Mouse (Mus musculus) testis, adult 2 months (tissue): ENCODE data around the gene Ccdc12. TPM values are rescaled to one million over a fixed set of nuclear protein-coding genes. Genes with fewer than 3 reads are reported as not detected.

Experiments
- H3K27ac ChIP-seq: fragments of 200-500 bp; 2 replicates; pipeline ENCODE4 v1.5.1; 2012; ENCODE audit warnings: low read depth, low read length; ENCODE audit not compliant: control insufficient read depth, insufficient read depth
- H3K27me3 ChIP-seq: fragments of 200-500 bp; 2 replicates; pipeline ENCODE4 v1.6.1; 2012; ENCODE audit warnings: mild to moderate bottlenecking, low read length, moderate library complexity; ENCODE audit not compliant: control insufficient read depth, insufficient read depth
- H3K36me3 ChIP-seq: fragments of 200-500 bp; 2 replicates; pipeline ENCODE4 v1.6.1; 2012; ENCODE audit warnings: mild to moderate bottlenecking, low read length; ENCODE audit not compliant: control insufficient read depth, insufficient read depth
- H3K4me1 ChIP-seq: fragments of 200-500 bp; 2 replicates; pipeline ENCODE4 v1.6.1; 2012; ENCODE audit warnings: low read length; ENCODE audit not compliant: control insufficient read depth, insufficient read depth
- H3K4me3 ChIP-seq: fragments of 200-500 bp; 2 replicates; pipeline ENCODE4 v1.5.1; 2012; ENCODE audit warnings: low read depth, mild to moderate bottlenecking, low read length, moderate library complexity, mixed read lengths; ENCODE audit not compliant: control insufficient read depth
- CTCF ChIP-seq: fragments of 200-500 bp; IDR thresholded peaks from 2 replicates; pipeline ENCODE4 v1.5.1; 2012; ENCODE audit warnings: low read depth, mild to moderate bottlenecking, inconsistent platforms, low read length, moderate library complexity; ENCODE audit not compliant: control insufficient read depth, insufficient read depth, insufficient replicate concordance
- POLR2A ChIP-seq: fragments of 200-500 bp; IDR thresholded peaks from 2 replicates; pipeline ENCODE4 v1.6.1; 2012; ENCODE audit warnings: low read depth, mild to moderate bottlenecking, inconsistent platforms, low read length, moderate library complexity; ENCODE audit not compliant: control insufficient read depth
- polyA plus RNA-seq: library from polyadenylated mRNA; depleted of rRNA; stranded (reverse); fragments of >200 nt; gene quantifications from 2 replicates; pipeline ENCODE4 v1.2.3, GENCODE M21; 2012

The Ccdc12 gene
- polyA plus RNA-seq, 1 experiment = 78.9 TPM

DNA sequence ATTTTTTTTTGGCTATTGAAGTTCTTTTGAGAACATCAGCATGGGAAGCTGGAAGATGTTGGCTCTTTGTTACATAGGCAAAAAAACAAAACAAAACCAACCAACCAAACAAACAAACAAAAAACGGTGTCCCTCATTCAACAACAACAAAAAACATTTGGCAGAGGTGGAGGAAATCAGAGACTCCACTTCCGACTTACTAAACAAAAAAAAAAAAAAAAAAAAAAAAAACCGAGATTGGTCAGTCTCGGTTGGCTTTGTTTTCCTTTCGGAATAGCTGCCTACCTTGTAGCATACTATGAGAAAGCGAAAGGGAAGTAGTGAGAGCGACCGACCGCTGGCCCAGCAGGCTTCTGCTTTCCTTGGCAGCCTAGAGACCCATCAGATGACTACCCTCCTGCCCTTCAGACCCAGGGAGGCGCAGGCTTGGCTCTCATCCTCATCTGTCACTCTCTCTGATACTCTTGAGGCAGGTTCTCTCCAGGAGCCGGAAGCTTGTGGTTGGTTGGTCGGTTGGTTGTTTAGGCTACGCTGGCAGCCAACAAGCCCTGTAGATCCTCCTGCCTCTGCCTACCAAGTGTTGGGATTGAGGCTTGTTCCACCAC lies 1.3 kb downstream of the Ccdc12 start:
- no peaks in the 10 kb centered on the region for H3K36me3 ChIP-seq
- 0 out of 2 replicates have a peak overlapping the region, but pooled peaks have one; percentile 47 for H3K27ac ChIP-seq
- no peak for TF ChIP-seq CTCF
- 0 out of 2 replicates have a peak, but pooled peaks have one; percentile 11 for TF ChIP-seq POLR2A
- peaks cover 30% of the 10 kb centered on the region for H3K4me1 ChIP-seq
- peak overlapping the region; percentile 91 for H3K4me3 ChIP-seq
- no peaks in the 10 kb centered on the region for H3K27me3 ChIP-seq

- TF ChIP-seq CTCF (no peak), POLR2A (no peak)
Measured at GRCm38 (mm10) chr9:110659521-110659920, 3.2 kb downstream of the Ccdc12 start.

DNA sequence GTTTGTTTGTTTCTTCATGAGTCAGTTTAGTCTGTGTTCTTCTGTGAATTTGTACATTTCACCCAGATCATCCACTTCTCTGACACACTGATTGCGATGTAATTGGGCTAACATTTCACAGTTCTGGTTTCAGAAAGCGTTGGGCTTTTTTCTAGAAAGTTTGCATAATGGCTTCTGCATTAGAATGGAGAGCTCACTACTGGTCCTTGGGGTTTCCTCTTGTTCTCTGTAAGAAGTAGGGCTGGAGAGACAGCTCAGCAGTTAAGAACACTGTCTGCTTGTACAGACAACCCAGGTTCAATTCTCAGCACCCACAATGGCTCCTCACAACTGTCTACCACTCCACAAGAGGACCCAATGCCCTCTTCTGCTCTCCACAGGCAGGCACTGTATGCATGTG lies 3.9 kb downstream of the Ccdc12 start:
- Histone ChIP-seq H3K4me1 (peaks cover 11% of the 10 kb centered on the region), H3K27me3 (no peaks in the 10 kb centered on the region), H3K27ac (no peak overlapping the region), H3K36me3 (no peaks in the 10 kb centered on the region), H3K4me3 (no peak overlapping the region)
- TF ChIP-seq CTCF = no peak

More at GRCm38 (mm10) chr9:110659521-110659920, 3.2 kb downstream of the Ccdc12 start:
- H3K27ac ChIP-seq = no peak overlapping the region
- no peak overlapping the region for H3K4me3 ChIP-seq
- H3K27me3 ChIP-seq = no peaks in the 10 kb centered on the region
- no peaks in the 10 kb centered on the region for H3K36me3 ChIP-seq
- peaks cover 16% of the 10 kb centered on the region for H3K4me1 ChIP-seq

- H3K27ac ChIP-seq = no peak overlapping the region
- H3K4me3 ChIP-seq = no peak overlapping the region
- H3K36me3 ChIP-seq = no peaks in the 10 kb centered on the region
- peaks cover 5% of the 10 kb centered on the region for H3K4me1 ChIP-seq
- H3K27me3 ChIP-seq = no peaks in the 10 kb centered on the region
- TF ChIP-seq POLR2A (no peak), CTCF (no peak)
Measured at GRCm38 (mm10) chr9:110660856-110661612, 4.7 kb downstream of the Ccdc12 start.

DNA sequence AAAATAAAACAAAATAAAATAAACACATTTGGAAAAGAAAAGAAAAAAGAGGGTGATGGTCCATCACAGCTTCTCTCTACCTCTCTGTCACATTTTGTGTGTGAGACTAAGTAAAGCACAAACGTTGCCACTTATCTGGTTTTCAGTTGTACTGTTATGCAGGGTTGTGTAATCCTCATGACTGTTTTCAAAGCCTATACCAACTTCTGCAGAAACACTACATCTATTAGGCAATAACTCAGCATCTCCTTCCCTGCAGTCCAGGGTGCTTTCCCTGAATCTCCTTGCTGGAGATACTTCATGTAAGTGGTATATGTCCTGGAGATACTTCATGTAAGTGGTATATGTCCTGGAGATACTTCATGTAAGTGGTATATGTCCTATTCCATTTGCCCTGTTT lies 6.5 kb downstream of the Ccdc12 start:
- no peak for TF ChIP-seq CTCF
- no peak for TF ChIP-seq POLR2A
- H3K4me3 ChIP-seq = no peak overlapping the region
- H3K27ac ChIP-seq = no peak overlapping the region
- peaks cover 8% of the 10 kb centered on the region for H3K4me1 ChIP-seq
- H3K27me3 ChIP-seq = no peaks in the 10 kb centered on the region
- H3K36me3 ChIP-seq = no peaks in the 10 kb centered on the region

DNA sequence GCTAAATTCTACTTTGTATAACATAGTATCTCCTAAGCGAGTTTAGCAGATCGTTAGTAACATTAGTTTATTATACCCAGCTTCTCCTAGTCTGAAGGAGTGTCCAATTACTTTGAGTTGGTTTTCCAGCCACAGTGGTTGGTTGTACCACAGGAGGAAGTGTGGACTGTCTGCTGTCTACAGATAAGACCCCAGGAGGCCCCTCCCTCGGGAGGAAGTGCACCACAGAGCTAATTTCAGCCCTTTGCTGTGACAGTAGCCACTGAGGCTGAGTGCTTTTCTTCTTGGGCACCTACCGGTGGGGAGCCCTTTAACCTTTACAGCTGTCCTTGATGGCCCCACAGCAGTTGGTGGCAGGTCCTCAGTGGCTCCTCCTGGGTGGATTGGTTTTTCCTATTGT lies 9.6 kb downstream of the Ccdc12 start:
- Histone ChIP-seq H3K4me1 (peaks cover 5% of the 10 kb centered on the region; the same call in 1 of the 2 replicates), H3K27ac (no peak overlapping the region), H3K27me3 (no peaks in the 10 kb centered on the region), H3K4me3 (no peak overlapping the region), H3K36me3 (no peaks in the 10 kb centered on the region)
- no peak for TF ChIP-seq CTCF
- no peak for TF ChIP-seq POLR2A

GRCm38 (mm10) chr9:110666374-110666773 lies 10.1 kb downstream of the Ccdc12 start:
- H3K4me1 ChIP-seq = peaks cover 5% of the 10 kb centered on the region; the same call in 1 of the 2 replicates
- TF ChIP-seq POLR2A (no peak), CTCF (no peak)
- H3K36me3 ChIP-seq = no peaks in the 10 kb centered on the region
- H3K27me3 ChIP-seq = no peaks in the 10 kb centered on the region
- peak overlapping the region; percentile 33; the same call in 1 of the 2 replicates for H3K27ac ChIP-seq
- no peak overlapping the region for H3K4me3 ChIP-seq
